Mouse (Mus musculus) kidney, adult 18-20 months (tissue): Measurements from ENCODE around the gene Myh2.

Experiments used
- DNase-seq: peaks from one replicate; pipeline ENCODE4 v3.0.0; 2021

Gene Myh2

GRCm38 (mm10) chr11:67170727-67171126 lies at the start of gene Myh2:
Gene Myh2 (plus strand): TSS chr11:67171027.
- no peak for DNase-seq

- no peak for DNase-seq
Measured at GRCm38 (mm10) chr11:67124943-67125342, 45.9 kb upstream of the Myh2 start.

- DNase-seq: no peak
Measured at GRCm38 (mm10) chr11:67125361-67125760, 45.5 kb upstream of the Myh2 start.

GRCm38 (mm10) chr11:67133526-67133925 lies 37.3 kb upstream of the Myh2 start:
- DNase-seq: no peak

- no peak for DNase-seq
Measured at GRCm38 (mm10) chr11:67134654-67135053, 36.2 kb upstream of the Myh2 start.

GRCm38 (mm10) chr11:67135532-67135931 lies 35.3 kb upstream of the Myh2 start:
- DNase-seq: no peak

- no peak for DNase-seq
Measured at GRCm38 (mm10) chr11:67139556-67139955, 31.3 kb upstream of the Myh2 start.

GRCm38 (mm10) chr11:67140175-67140574 lies 30.7 kb upstream of the Myh2 start:
- no peak for DNase-seq

GRCm38 (mm10) chr11:67141031-67141430 lies 29.8 kb upstream of the Myh2 start:
- no peak for DNase-seq

GRCm38 (mm10) chr11:67142047-67142446 lies 28.8 kb upstream of the Myh2 start:
- DNase-seq: no peak

- no peak for DNase-seq
Measured at GRCm38 (mm10) chr11:67143065-67143464, 27.8 kb upstream of the Myh2 start.

- no peak for DNase-seq
Measured at GRCm38 (mm10) chr11:67143863-67144498, 26.8 kb upstream of the Myh2 start.

- DNase-seq: no peak
Measured at GRCm38 (mm10) chr11:67144559-67145265, 26.1 kb upstream of the Myh2 start.

GRCm38 (mm10) chr11:67145482-67146408 lies 25.1 kb upstream of the Myh2 start:
- no peak for DNase-seq

GRCm38 (mm10) chr11:67146409-67147282 lies 24.2 kb upstream of the Myh2 start:
- DNase-seq: no peak

- DNase-seq: no peak
Measured at GRCm38 (mm10) chr11:67147283-67147921, 23.4 kb upstream of the Myh2 start.

- no peak for DNase-seq
Measured at GRCm38 (mm10) chr11:67148286-67149012, 22.4 kb upstream of the Myh2 start.

- no peak for DNase-seq
Measured at GRCm38 (mm10) chr11:67150237-67150636, 20.6 kb upstream of the Myh2 start.

- DNase-seq: no peak
Measured at GRCm38 (mm10) chr11:67151159-67151558, 19.7 kb upstream of the Myh2 start.

GRCm38 (mm10) chr11:67151651-67152630 lies 18.9 kb upstream of the Myh2 start:
- no peak for DNase-seq
